Mouse (Mus musculus) heart, adult 2 months (tissue): ENCODE data around the gene Dgke.

Experiments
- CTCF ChIP-seq: fragments of 200-600 bp; IDR thresholded peaks from 2 replicates; pipeline ENCODE4 v1.8.1; 2022; ENCODE audit warnings: antibody characterized with exemption, mild to moderate bottlenecking, moderate library complexity
- EP300 ChIP-seq: fragments of 200-500 bp; IDR thresholded peaks from 2 replicates; pipeline ENCODE4 v1.6.1; 2011; ENCODE audit warnings: low read depth, low read length, control low read depth; ENCODE audit not compliant: insufficient read depth

DNA sequence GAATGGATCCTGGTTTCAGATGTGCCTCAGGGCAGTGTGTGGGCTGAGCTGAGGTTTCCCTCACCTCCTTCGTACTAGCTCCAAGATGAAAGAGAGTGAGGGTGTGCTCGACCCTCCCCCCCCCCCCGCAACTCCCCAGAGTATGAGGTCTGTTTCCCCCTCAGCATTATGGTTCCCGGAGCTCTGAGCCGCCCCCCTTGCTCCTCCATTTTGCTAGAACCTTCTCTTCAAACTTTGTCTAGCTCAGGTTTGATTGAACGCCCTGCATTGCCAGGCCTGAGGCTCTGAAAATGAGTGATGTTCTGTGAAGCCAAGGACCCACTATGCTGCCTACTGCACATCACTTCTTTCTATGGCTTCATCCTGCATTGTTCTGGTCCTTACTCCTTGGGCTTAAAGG is 32.3 kb upstream of the Dgke start:
- TF ChIP-seq EP300 (no peak), CTCF (no peak)
